Mouse (Mus musculus) brain, embryonic 14.5 days (tissue): Measurements from ENCODE around the gene Crygs.

Source experiments
- CTCF ChIP-seq: fragments of 200-500 bp; IDR thresholded peaks from 2 replicates; pipeline ENCODE4 v1.5.1; 2012; ENCODE audit warnings: inconsistent platforms, mild to moderate bottlenecking, moderate library complexity, borderline replicate concordance; ENCODE audit not compliant: insufficient read depth, insufficient read length; ENCODE audit errors: extremely low read depth
- POLR2A ChIP-seq: fragments of 200-500 bp; IDR thresholded peaks from 2 replicates; pipeline ENCODE4 v1.6.1; 2012; ENCODE audit warnings: mild to moderate bottlenecking, inconsistent platforms, borderline replicate concordance; ENCODE audit not compliant: poor library complexity, insufficient read depth, insufficient read length, severe bottlenecking; ENCODE audit errors: extremely low read depth

DNA sequence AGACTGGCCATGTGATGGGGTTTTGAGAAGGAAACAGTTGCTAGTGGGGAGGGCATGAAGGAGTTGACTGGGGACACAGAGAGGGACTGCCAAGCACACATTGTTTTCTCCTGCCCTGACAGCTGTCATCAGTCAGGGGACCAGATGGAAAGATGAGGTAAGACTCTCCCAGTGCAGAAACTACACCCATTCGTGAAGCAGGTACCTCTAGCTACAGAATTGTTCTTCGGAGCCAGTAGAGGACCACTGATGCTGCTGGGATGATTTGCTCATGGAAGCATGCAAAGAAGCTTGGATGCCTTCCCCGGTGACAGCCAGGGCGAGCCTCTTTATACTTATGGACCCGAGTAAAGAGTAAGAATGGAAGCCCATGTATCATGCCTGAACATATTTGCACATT is 13.9 kb downstream of the Crygs start:
- TF ChIP-seq CTCF (no peak), POLR2A (no peak)
